Mouse (Mus musculus): ENCODE measurements around the gene Usp22. TPM values are rescaled to one million over a fixed set of nuclear protein-coding genes. Genes with fewer than 3 reads are reported as not detected.

Gene Usp22
- total RNA-seq, 2 experiments from 2014 or later, result 60.6 to 70.6 TPM

DNA sequence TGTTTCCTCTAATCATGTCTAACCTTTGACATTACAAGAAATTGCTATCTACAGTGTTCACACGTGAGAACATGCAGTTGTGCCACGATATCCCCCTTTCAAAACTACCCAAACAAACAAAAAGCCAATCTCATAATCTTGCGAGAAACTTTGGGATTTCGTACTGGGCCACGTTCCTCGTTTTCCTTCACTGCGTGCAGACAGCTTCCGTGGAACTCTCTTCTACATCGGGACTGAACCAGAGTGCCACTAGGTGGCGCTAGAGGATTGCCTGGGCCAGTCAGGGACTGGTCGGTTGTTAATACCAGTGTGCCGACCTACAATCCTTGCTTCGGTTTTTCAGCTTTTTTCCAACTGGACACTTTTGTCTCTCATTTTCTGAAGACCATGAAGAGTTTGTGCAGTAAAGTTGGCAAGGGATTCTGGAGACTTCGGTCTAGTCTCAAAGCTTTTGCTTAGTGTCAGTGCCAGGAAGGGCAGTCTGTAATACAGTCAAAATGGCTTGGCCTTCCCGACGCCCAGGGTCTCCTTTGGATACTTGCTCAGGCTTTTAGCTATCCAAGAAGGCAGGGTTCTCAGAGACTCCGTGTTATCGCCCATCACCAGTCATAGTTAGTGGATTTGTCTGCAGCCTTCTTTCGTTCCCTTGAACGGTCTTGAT lies 70.5 kb downstream of the Usp22 start:
- peak; percentile 94 for DNase-seq

DNA sequence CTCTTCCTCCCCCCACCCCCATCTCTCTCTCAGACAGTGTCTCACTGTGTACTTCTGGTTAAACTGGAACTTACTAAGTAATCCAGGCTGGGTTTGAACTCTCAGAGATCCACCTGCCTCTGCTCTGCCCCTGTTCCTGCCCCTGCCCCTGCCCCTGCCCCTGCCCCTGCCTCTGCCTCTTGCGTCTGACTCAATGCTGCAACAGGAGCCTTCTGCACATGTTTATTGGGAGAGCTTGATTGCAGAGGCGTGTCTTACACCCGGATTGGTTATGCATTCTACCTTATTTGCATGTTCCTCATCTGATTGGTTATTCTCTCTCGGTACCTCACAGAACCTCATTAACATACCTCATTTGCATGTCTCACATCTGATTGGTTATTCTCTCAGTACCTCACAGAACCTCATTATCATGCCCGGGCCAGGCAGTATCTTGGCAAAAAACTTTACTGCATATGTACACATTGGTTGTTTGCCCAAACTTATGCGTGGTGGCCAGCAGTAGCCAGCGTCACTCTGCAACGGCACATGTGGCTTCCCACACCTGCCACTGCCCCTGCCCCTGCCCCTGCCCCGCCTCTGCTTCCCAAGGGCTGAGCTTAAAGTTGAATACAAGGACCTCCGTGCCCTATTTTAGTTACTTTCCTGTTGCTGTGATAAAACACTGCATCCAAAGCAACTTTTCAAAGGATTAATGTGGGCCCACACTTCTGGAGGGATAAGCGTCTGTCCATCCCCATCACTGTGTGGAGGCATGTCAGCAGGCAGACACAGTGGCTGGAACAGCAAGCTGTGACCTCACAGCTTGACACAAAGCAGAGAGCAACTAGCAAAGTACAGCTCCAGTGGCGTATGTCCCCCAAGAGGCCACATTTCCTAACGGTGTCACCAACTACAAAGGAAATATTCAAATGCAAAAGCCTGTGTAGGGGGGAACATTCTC lies 72.2 kb downstream of the Usp22 start:
- no peak for DNase-seq

Other genes starting within 250 kb of the Usp22 start
- 10 to 100 TPM; 64.6 to 81.5 TPM for gene Map2k3, start 243.0 kb downstream of the Usp22 start, total RNA-seq (2021)
- gene Kcnj12, start 152.5 kb downstream of the Usp22 start, total RNA-seq (2021), result 1 to 10 TPM; 2.3 to 2.9 TPM
- gene Tnfrsf13b, start 48.3 kb downstream of the Usp22 start, total RNA-seq (2021), result 1 to 10 TPM; 1.8 to 2.5 TPM
- under 1 TPM in 1 of 2 experiments, not detected in 1; 0.15 TPM for gene Aldh3a1, start 32.5 kb upstream of the Usp22 start, total RNA-seq (2021)
- gene Aldh3a2, start 92.4 kb upstream of the Usp22 start, total RNA-seq (2021), result 10 to 100 TPM; 67.7 to 74.7 TPM
- gene Slc47a2, start 167.8 kb upstream of the Usp22 start, total RNA-seq (2021), result not detected
- 1 to 10 TPM; 4.5 to 9.0 TPM for gene Slc47a1, start 203.3 kb upstream of the Usp22 start, total RNA-seq (2021)